Mouse (Mus musculus) cortical plate, adult 2 months (tissue): ENCODE measurements around the gene Rtel1. TPM values are rescaled to one million over a fixed set of nuclear protein-coding genes. Genes with fewer than 3 reads are reported as not detected.

ENCODE experiments used
- H3K27ac ChIP-seq: fragments of 200-500 bp; 2 replicates; pipeline ENCODE4 v1.5.1; 2012; ENCODE audit warnings: low read length, control low read depth, inconsistent platforms; ENCODE audit not compliant: insufficient read depth
- H3K4me1 ChIP-seq: fragments of 200-500 bp; 2 replicates; pipeline ENCODE4 v1.6.1; 2011; ENCODE audit warnings: low read length; ENCODE audit not compliant: control insufficient read depth, insufficient read depth
- H3K4me3 ChIP-seq: fragments of 200-500 bp; 2 replicates; pipeline ENCODE4 v1.5.1; 2011; ENCODE audit warnings: mild to moderate bottlenecking, low read length, control low read depth; ENCODE audit not compliant: insufficient read depth
- CTCF ChIP-seq: fragments of 200-500 bp; IDR thresholded peaks from 2 replicates; pipeline ENCODE4 v1.5.1; 2011; ENCODE audit warnings: mild to moderate bottlenecking, control low read depth, low read length; ENCODE audit not compliant: insufficient read depth; ENCODE audit errors: extremely low read depth
- POLR2A ChIP-seq: fragments of 200-500 bp; IDR thresholded peaks from 2 replicates; pipeline ENCODE4 v1.6.1; 2011; ENCODE audit warnings: mild to moderate bottlenecking, low read length, control low read depth; ENCODE audit not compliant: insufficient read depth; ENCODE audit errors: extremely low read depth
- polyA plus RNA-seq: library from polyadenylated mRNA; depleted of rRNA; stranded (reverse); fragments of >200 nt; gene quantifications from 2 replicates; pipeline ENCODE4 v1.2.3, GENCODE M21; 2012

The Rtel1 gene
- polyA plus RNA-seq, 1 experiment: 55.5 TPM

DNA sequence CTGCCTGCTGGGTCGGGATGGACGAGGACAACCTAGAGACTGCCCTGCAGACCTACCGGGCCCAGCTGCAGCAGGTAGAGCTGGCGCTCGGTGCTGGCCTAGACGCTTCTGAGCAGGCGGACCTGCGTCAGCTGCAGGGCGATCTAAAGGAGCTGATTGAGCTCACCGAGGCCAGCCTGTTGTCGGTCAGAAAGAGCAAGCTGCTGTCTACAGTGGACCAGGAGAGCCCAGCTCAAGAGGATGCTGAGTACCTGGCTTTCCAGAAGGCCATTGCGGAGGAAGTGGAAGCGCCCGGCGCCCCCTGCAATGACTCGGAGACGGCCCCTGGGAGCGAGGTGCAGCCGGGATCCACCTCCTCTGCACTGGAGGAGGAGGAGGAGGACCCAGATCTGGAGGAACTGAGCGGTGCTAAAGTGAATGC, 46.1 kb downstream of the Rtel1 start:
- H3K27ac ChIP-seq: peak overlapping the region; percentile 52
- H3K4me1 ChIP-seq: peaks cover 10% of the 10 kb centered on the region
- H3K4me3 ChIP-seq: peak overlapping the region; percentile 89
- TF ChIP-seq CTCF: no peak
- no peak; the same call in 1 of the 2 replicates for TF ChIP-seq POLR2A

- H3K4me1 ChIP-seq: peaks cover 3% of the 10 kb centered on the region; the same call in 1 of the 2 replicates
- H3K27ac ChIP-seq: no peak overlapping the region
- H3K4me3 ChIP-seq: no peak overlapping the region
- TF ChIP-seq POLR2A: no peak
- no peak for TF ChIP-seq CTCF
Measured at GRCm38 (mm10) chr2:181370001-181370400, 50.5 kb downstream of the Rtel1 start.

DNA sequence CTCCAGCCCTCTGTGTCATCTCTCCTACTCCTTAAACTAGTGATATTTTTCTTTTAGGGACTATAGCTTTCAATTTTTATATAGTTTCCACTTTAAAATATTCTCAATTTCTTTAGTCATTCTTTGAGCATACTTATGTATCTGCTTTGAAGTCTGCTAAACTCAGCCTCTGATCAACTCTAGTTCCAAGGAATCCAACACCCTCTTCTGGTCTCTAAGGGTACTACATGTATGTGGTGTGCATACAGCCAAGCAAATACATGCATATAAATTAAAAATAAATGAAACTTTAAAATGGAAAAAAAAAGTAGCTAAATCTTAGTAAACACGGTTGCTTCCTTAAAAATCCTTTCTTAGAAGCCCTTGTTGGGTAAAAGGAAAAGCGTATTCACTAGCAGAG, 56.2 kb downstream of the Rtel1 start:
- no peak for TF ChIP-seq CTCF
- TF ChIP-seq POLR2A: no peak
- Histone ChIP-seq H3K27ac (no peak overlapping the region), H3K4me3 (no peak overlapping the region), H3K4me1 (no peaks in the 10 kb centered on the region)

DNA sequence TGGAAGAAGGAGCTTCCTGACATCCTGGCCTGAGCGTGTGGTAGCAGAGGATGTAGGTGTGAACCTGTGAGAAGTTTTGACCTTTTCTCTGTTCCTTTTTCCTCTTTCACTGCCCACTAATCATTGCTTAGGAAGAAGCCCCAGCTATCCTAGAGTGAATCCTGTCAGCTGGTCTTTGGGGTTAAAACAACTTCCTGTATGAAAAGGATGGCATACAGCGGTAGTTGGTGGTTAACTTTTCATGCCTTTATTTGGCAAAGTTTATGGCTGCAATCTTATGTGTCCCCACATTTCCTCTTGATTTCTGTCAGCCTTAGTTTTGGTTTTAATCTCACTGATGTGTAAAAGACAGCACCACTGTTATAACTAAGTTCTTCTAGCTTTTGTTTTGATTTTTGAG, 57.7 kb downstream of the Rtel1 start:
- no peaks in the 10 kb centered on the region for H3K4me1 ChIP-seq
- H3K27ac ChIP-seq: no peak overlapping the region
- TF ChIP-seq POLR2A (no peak), CTCF (no peak)

GRCm38 (mm10) chr2:181378701-181379100, 59.2 kb downstream of the Rtel1 start:
- no peak for TF ChIP-seq CTCF
- no peak for TF ChIP-seq POLR2A
- Histone ChIP-seq H3K4me1 (no peaks in the 10 kb centered on the region), H3K27ac (no peak overlapping the region), H3K4me3 (no peak overlapping the region)

More for the DNA sequence above, 57.7 kb downstream of the Rtel1 start:
- H3K4me3 ChIP-seq: no peak overlapping the region

DNA sequence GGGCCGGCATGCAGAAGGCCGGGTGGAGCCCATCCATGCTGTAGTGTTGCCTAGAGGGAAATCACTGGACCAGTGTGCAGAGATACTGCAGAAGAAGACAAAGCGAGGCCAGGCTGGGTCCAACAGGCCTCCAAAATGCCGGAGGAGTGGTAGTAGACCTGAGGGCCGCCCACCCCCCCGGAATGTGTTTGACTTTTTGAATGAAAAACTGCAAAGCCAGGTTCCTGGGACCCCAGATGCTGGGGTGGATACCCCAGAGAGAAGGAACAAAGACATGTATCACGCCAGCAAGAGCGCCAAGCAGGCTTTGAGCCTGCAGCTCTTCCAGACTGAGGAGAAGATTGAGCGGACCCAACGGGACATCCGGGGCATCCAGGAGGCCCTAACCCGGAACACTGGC, 60.2 kb downstream of the Rtel1 start, which contains the start of gene Lime1:
Gene Lime1 (plus strand): TSS at position 301 of the 400 bp plus-strand sequence.
- H3K4me1 ChIP-seq: no peaks in the 10 kb centered on the region
- H3K27ac ChIP-seq: no peak within 1 kb of the TSS
- TF ChIP-seq POLR2A (no peak), CTCF (no peak)
- no peak within 1 kb of the TSS for H3K4me3 ChIP-seq

GRCm38 (mm10) chr2:181380251-181380650, 60.7 kb downstream of the Rtel1 start:
- Histone ChIP-seq H3K4me1 (no peaks in the 10 kb centered on the region), H3K27ac (no peak overlapping the region), H3K4me3 (no peak overlapping the region)
- TF ChIP-seq POLR2A (no peak), CTCF (no peak)

DNA sequence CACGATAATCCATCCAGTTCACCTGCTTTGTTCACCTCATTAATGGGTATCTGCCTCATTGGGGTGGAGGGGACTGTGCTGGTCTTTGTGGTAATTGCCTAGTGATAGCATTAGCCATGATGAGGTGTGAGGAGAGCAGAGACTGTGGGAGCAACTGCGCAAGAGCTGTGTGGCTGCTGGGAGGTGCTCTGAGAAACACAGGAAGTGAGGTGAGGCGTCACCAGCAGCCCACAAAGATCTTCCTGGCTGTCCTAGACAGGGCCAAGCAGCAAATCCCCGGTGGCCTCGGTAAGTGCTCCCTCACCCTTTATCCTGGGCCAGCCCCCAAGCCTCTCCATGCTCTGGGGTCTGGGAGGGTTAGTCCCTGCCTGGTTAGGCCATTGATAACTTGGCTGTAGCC, 61.6 kb downstream of the Rtel1 start:
- Histone ChIP-seq H3K4me3 (no peak overlapping the region), H3K4me1 (no peaks in the 10 kb centered on the region), H3K27ac (no peak overlapping the region)
- TF ChIP-seq POLR2A (no peak), CTCF (no peak)

DNA sequence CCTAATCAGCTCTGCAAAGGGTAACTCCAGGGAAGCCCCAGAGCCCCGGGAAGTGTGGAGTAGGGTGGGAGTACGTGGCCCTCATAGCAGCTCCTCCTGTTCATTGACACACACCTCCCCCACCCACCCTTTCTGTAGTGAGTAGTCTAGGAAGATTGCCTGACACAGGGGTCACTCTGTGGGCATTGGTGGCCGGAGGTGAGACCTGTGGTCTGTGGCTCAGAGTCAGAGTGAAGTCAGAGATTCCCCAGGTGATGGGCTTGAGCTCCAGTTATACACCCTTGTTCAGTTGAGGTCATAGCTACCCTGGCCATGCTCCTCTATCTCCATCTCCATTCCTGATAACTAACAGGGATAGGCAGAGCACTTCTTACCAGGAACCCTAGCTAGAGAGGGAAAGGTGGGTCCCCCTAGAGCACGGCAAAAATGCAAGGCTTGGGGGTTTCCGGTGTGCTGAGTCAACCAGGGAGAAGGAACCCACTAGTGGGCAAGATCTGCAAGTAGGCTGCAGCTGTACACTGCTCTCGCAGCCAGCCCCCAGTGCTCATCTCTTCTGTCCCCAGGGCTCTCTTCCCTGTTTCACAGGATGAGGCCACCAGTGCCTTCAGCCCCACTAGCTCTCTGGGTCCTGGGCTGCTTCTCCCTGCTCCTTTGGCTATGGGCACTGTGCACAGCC, 62.2 kb downstream of the Rtel1 start:
- Histone ChIP-seq H3K27ac (no peak overlapping the region), H3K4me1 (no peaks in the 10 kb centered on the region), H3K4me3 (no peak overlapping the region)
- TF ChIP-seq CTCF (no peak), POLR2A (no peak)

GRCm38 (mm10) chr2:181384463-181384862, 64.9 kb downstream of the Rtel1 start:
- H3K4me1 ChIP-seq: no peaks in the 10 kb centered on the region
- H3K4me3 ChIP-seq: no peak overlapping the region
- no peak for TF ChIP-seq POLR2A
- no peak for TF ChIP-seq CTCF
- no peak overlapping the region for H3K27ac ChIP-seq
